Mouse (Mus musculus) stomach, postnatal 0 days (tissue): ENCODE measurements at regions not wholly inside any gene's neighbourhood (a gene's known extent, or its start where the extent isn't known, plus 50 kb on each side); places are given as distances from the start of the nearest gene placed in this dataset.

Experiments used
- ATAC-seq: fragments of 200-750 bp; cut with Nextera tagmentation; 2 replicates; pipeline ENCODE4 v1.8.0; 2017; ENCODE audit not compliant: low FRiP score, low TSS enrichment
- DNase-seq: peaks from one replicate; pipeline ENCODE4 v3.0.0-alpha.2; 2016; ENCODE audit warnings: low spot score
- H3K27ac ChIP-seq: fragments of 300-500 bp; sonication (generic); replicated peaks from 2 replicates; pipeline ENCODE4 v1.5.1; 2014; ENCODE audit warnings: mild to moderate bottlenecking, control low read depth
- H3K27me3 ChIP-seq: fragments of 300-500 bp; sonication (generic); 2 replicates; pipeline ENCODE4 v1.6.1; 2014; ENCODE audit warnings: low read length; ENCODE audit not compliant: control insufficient read depth, insufficient read depth
- H3K36me3 ChIP-seq: fragments of 300-500 bp; sonication (generic); 2 replicates; pipeline ENCODE4 v1.6.1; 2014; ENCODE audit warnings: low read length, mixed read lengths; ENCODE audit not compliant: control insufficient read depth, insufficient read depth
- H3K4me1 ChIP-seq: fragments of 300-500 bp; sonication (generic); replicated peaks from 2 replicates; pipeline ENCODE4 v1.6.1; 2014; ENCODE audit warnings: antibody characterized with exemption; ENCODE audit not compliant: control insufficient read depth, insufficient read depth
- H3K4me2 ChIP-seq: fragments of 300-500 bp; sonication (generic); replicated peaks from 2 replicates; pipeline ENCODE4 v1.6.1; 2014; ENCODE audit warnings: low read depth, mild to moderate bottlenecking, control low read depth, moderate library complexity
- H3K4me3 ChIP-seq: fragments of 300-500 bp; sonication (generic); 2 replicates; pipeline ENCODE4 v1.5.1; 2014; ENCODE audit warnings: low read depth, low read length, control low read depth
- H3K9ac ChIP-seq: fragments of 300-500 bp; sonication (generic); 2 replicates; pipeline ENCODE4 v1.6.1; 2014; ENCODE audit warnings: mild to moderate bottlenecking, low read length, control low read depth, mixed read lengths
- H3K9me3 ChIP-seq: fragments of 300-500 bp; sonication (generic); 2 replicates; pipeline ENCODE4 v1.6.1; 2016; ENCODE audit warnings: low read length; ENCODE audit not compliant: control insufficient read depth
- CTCF ChIP-seq: IDR thresholded peaks from 2 replicates; pipeline ENCODE4 v1.5.1; 2016; ENCODE audit warnings: antibody characterized with exemption, low read depth, mild to moderate bottlenecking, moderate library complexity
- EP300 ChIP-seq: optimal IDR thresholded peaks from 2 replicates; pipeline ENCODE3; 2016; ENCODE audit warnings: antibody characterized with exemption
- WGBS: fragments of 180-500 bp; shearing (Covaris S2); extraction: QIAGEN DNeasy Blood & Tissue Kit; methylation state at CpG from one replicate; pipeline ENCODE4 v1.1.7; 2014; 5-methylcytosine and 5-hydroxymethylcytosine counted together

DNA sequence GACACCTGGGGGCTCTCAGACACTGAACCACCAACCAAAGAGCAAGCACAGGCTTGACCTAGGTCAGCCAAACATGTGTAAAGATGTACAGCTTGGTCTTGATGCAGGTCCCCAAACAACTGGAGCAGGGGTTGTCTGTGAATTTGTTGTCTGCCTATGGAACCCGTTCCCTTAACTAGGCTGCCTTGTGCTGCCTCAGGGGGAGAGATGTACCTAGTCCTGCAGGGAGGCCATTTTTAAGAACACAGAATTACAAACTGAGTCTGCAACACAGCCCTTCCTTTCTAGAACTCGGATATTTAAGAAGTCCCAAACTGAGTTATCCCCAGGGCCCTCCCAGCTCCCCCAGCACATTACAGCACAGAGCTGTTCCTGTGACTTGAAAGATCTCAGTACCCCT is 57.5 kb upstream of the Lama4 start:
- no peak overlapping the region for H3K9ac ChIP-seq
- no peaks in the 10 kb centered on the region for H3K27me3 ChIP-seq
- no peaks in the 10 kb centered on the region for H3K4me1 ChIP-seq
- TF ChIP-seq EP300: no peak
- TF ChIP-seq CTCF: no peak
- 58% methylated on average over 2 of the region's 2 CpGs for WGBS
- peak overlapping the region; percentile 84 for H3K27ac ChIP-seq
- DNase-seq (no peak), ATAC-seq (no peak)
- no peak overlapping the region for H3K4me2 ChIP-seq
- no peak overlapping the region for H3K4me3 ChIP-seq
- no peaks in the 10 kb centered on the region for H3K9me3 ChIP-seq
- H3K36me3 ChIP-seq: no peaks in the 10 kb centered on the region

- DNase-seq: peak; percentile 63
- no peaks in the 10 kb centered on the region for H3K9me3 ChIP-seq
- H3K27me3 ChIP-seq: no peaks in the 10 kb centered on the region
- peak; percentile 89 for ATAC-seq
- WGBS: 28% methylated on average over 9 of the region's 9 CpGs
- no peaks in the 10 kb centered on the region for H3K36me3 ChIP-seq
- no peak overlapping the region for H3K4me3 ChIP-seq
- H3K9ac ChIP-seq: no peak overlapping the region
- H3K4me1 ChIP-seq: no peaks in the 10 kb centered on the region
- peak overlapping the region; percentile 84 for H3K27ac ChIP-seq
- no peak overlapping the region for H3K4me2 ChIP-seq
- TF ChIP-seq EP300 (peak; percentile 52), CTCF (no peak)
Measured at GRCm38 (mm10) chr10:38908277-38908676, 57.0 kb upstream of the Lama4 start.

- TF ChIP-seq CTCF: no peak
- no peak overlapping the region for H3K9ac ChIP-seq
- H3K27me3 ChIP-seq: no peaks in the 10 kb centered on the region
- DNase-seq (no peak), ATAC-seq (no peak)
- no peaks in the 10 kb centered on the region for H3K9me3 ChIP-seq
- WGBS: 37% methylated on average over 1 of the region's 1 CpGs
- no peak overlapping the region for H3K27ac ChIP-seq
- no peaks in the 10 kb centered on the region for H3K36me3 ChIP-seq
- H3K4me3 ChIP-seq: no peak overlapping the region
- no peaks in the 10 kb centered on the region for H3K4me1 ChIP-seq
- H3K4me2 ChIP-seq: no peak overlapping the region
Measured at GRCm38 (mm10) chr10:38909152-38909732, 56.1 kb upstream of the Lama4 start.

GRCm38 (mm10) chr10:38909843-38910242 is 55.5 kb upstream of the Lama4 start:
- WGBS: 40% methylated on average over 2 of the region's 2 CpGs
- Histone ChIP-seq H3K4me1 (no peaks in the 10 kb centered on the region), H3K4me3 (no peak overlapping the region), H3K27me3 (no peaks in the 10 kb centered on the region), H3K4me2 (no peak overlapping the region), H3K9me3 (no peaks in the 10 kb centered on the region), H3K27ac (no peak overlapping the region), H3K36me3 (no peaks in the 10 kb centered on the region), H3K9ac (no peak overlapping the region)
- ATAC-seq (no peak), DNase-seq (no peak)
- no peak for TF ChIP-seq CTCF

- DNase-seq (no peak), ATAC-seq (no peak)
- Histone ChIP-seq H3K27ac (no peak overlapping the region), H3K27me3 (no peaks in the 10 kb centered on the region), H3K36me3 (no peaks in the 10 kb centered on the region), H3K4me3 (no peak overlapping the region), H3K9ac (no peak overlapping the region), H3K4me2 (no peak overlapping the region), H3K4me1 (no peaks in the 10 kb centered on the region), H3K9me3 (no peaks in the 10 kb centered on the region)
- WGBS: 79% methylated on average over 2 of the region's 2 CpGs
- TF ChIP-seq EP300: no peak
- no peak for TF ChIP-seq CTCF
Measured at GRCm38 (mm10) chr10:38913013-38913412, 52.3 kb upstream of the Lama4 start.
